Mouse (Mus musculus): ENCODE results near the gene Cdca7l. TPM values are rescaled to one million over a fixed set of nuclear protein-coding genes. Genes with fewer than 3 reads are reported as not detected.
A peak's percentile ranks its signal among the peaks of the same experiment; 100 is the strongest.

Gene Cdca7l
- polyA plus RNA-seq, 1 experiment from 2014 or later: 42.4 TPM

GRCm38 (mm10) chr12:117844075-117844408 lies 40.0 kb downstream of the Cdca7l start:
- peak overlapping the region; percentile 89 for H3K4me2 ChIP-seq (replicated peaks)
- WGBS: 0% methylated on average over 15 of the region's 15 CpGs
- peak overlapping the region; percentile 82 for H3K9ac ChIP-seq
- no peaks in the 10 kb centered on the region for H3K36me3 ChIP-seq
- peaks cover 3% of the 10 kb centered on the region; the same call in 1 of the 2 replicates for H3K4me1 ChIP-seq (replicated peaks)
- H3K27me3 ChIP-seq (replicated peaks): no peaks in the 10 kb centered on the region
- H3K4me3 ChIP-seq (replicated peaks): peak overlapping the region; percentile 89
- H3K9me3 ChIP-seq: no peaks in the 10 kb centered on the region
- H3K27ac ChIP-seq: peak overlapping the region; percentile 70
- no peak for ATAC-seq

- Histone ChIP-seq H3K4me1 (replicated peaks) (peaks cover 3% of the 10 kb centered on the region; the same call in 1 of the 2 replicates), H3K4me3 (replicated peaks) (peak overlapping the region; percentile 89; the same call in 1 of the 2 replicates), H3K9me3 (no peaks in the 10 kb centered on the region), H3K27me3 (replicated peaks) (no peaks in the 10 kb centered on the region), H3K4me2 (replicated peaks) (peak overlapping the region; percentile 89), H3K36me3 (no peaks in the 10 kb centered on the region), H3K27ac (no peak overlapping the region), H3K9ac (peak overlapping the region; percentile 26; the same call in 1 of the 2 replicates)
- WGBS: 27% methylated on average over 2 of the region's 2 CpGs
- no peak for ATAC-seq
Measured at GRCm38 (mm10) chr12:117844917-117845316, 40.8 kb downstream of the Cdca7l start.

DNA sequence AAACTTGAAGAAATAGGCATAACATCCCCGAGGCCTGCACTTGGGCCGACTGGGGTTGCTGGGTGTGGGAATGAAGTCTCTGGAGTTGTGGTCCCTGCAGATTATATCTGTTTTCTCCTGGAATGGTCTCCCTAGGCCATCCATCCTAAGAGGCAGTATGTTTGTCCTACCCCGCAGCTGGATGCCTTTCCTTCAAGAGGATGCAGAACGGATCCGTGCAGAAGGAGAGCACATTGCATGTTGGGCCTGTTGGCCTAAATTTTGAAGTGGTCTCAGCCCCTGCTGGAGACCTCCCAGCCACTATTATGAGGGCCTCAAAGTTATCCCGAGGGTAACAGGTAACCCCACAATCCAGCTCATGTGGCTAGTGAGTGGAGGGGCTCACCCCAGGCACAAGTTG lies 44.5 kb downstream of the Cdca7l start:
- H3K27me3 ChIP-seq (replicated peaks): no peaks in the 10 kb centered on the region
- WGBS: 88% methylated on average over 6 of the region's 6 CpGs
- H3K4me1 ChIP-seq (replicated peaks): peaks cover 3% of the 10 kb centered on the region; the same call in 1 of the 2 replicates
- H3K4me3 ChIP-seq (replicated peaks): no peak overlapping the region
- H3K27ac ChIP-seq: no peak overlapping the region
- no peak for ATAC-seq
- H3K9ac ChIP-seq: no peak overlapping the region
- H3K9me3 ChIP-seq: no peaks in the 10 kb centered on the region
- H3K4me2 ChIP-seq (replicated peaks): no peak overlapping the region
- H3K36me3 ChIP-seq: no peaks in the 10 kb centered on the region

GRCm38 (mm10) chr12:117850472-117850871 lies 46.4 kb downstream of the Cdca7l start:
- H3K9ac ChIP-seq: no peak overlapping the region
- H3K4me2 ChIP-seq (replicated peaks): no peak overlapping the region
- no peak overlapping the region for H3K4me3 ChIP-seq (replicated peaks)
- no peak for ATAC-seq
- H3K36me3 ChIP-seq: no peaks in the 10 kb centered on the region
- H3K9me3 ChIP-seq: no peaks in the 10 kb centered on the region
- H3K27me3 ChIP-seq (replicated peaks): no peaks in the 10 kb centered on the region
- no peaks in the 10 kb centered on the region for H3K4me1 ChIP-seq (replicated peaks)
- no peak overlapping the region for H3K27ac ChIP-seq
- WGBS: 56% methylated on average over 10 of the region's 10 CpGs

GRCm38 (mm10) chr12:117853316-117853715 lies 49.2 kb downstream of the Cdca7l start:
- Histone ChIP-seq H3K4me1 (replicated peaks) (no peaks in the 10 kb centered on the region), H3K27me3 (replicated peaks) (no peaks in the 10 kb centered on the region), H3K4me2 (replicated peaks) (no peak overlapping the region), H3K27ac (no peak overlapping the region), H3K4me3 (replicated peaks) (no peak overlapping the region), H3K9ac (no peak overlapping the region), H3K9me3 (no peaks in the 10 kb centered on the region), H3K36me3 (no peaks in the 10 kb centered on the region)
- ATAC-seq: peak; percentile 74
- 23% methylated on average over 6 of the region's 6 CpGs for WGBS

DNA sequence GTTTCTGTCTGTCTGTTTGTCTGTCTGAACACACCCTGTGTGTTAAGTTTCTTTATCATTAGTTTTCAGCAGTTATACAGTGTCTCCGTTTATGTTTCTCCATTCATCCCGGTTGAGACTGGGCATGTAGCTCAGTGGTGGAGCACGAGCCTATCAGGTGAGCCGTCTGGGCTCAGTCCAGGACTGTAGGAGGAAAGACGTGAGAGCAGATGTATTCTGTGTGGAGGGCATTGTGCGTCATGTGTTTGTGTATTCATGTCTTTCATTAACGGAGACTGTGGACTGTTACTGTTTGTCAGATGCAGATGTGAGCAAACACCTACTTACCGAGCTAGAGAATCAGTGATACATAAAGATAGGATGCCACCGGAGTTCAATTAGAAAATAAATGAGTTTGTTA lies 52.9 kb downstream of the Cdca7l start:
- Histone ChIP-seq H3K9me3 (no peaks in the 10 kb centered on the region), H3K27me3 (replicated peaks) (no peaks in the 10 kb centered on the region), H3K27ac (no peak overlapping the region), H3K36me3 (no peaks in the 10 kb centered on the region), H3K4me3 (replicated peaks) (no peak overlapping the region), H3K4me1 (replicated peaks) (no peaks in the 10 kb centered on the region), H3K9ac (no peak overlapping the region), H3K4me2 (replicated peaks) (no peak overlapping the region)
- ATAC-seq: no peak
- WGBS: 73% methylated on average over 9 of the region's 9 CpGs

- no peaks in the 10 kb centered on the region for H3K27me3 ChIP-seq (replicated peaks)
- ATAC-seq: no peak
- H3K9me3 ChIP-seq: no peaks in the 10 kb centered on the region
- no peak overlapping the region for H3K27ac ChIP-seq
- H3K4me2 ChIP-seq (replicated peaks): no peak overlapping the region
- H3K36me3 ChIP-seq: no peaks in the 10 kb centered on the region
- H3K9ac ChIP-seq: no peak overlapping the region
- H3K4me1 ChIP-seq (replicated peaks): no peaks in the 10 kb centered on the region
- 79% methylated on average over 6 of the region's 6 CpGs for WGBS
- no peak overlapping the region for H3K4me3 ChIP-seq (replicated peaks)
Measured at GRCm38 (mm10) chr12:117857884-117858283, 53.8 kb downstream of the Cdca7l start.

GRCm38 (mm10) chr12:117860840-117861239 lies 56.8 kb downstream of the Cdca7l start:
- no peaks in the 10 kb centered on the region for H3K9me3 ChIP-seq
- no peaks in the 10 kb centered on the region for H3K4me1 ChIP-seq (replicated peaks)
- no peak overlapping the region for H3K9ac ChIP-seq
- no peak overlapping the region for H3K27ac ChIP-seq
- H3K36me3 ChIP-seq: no peaks in the 10 kb centered on the region
- H3K4me2 ChIP-seq (replicated peaks): no peak overlapping the region
- no peak overlapping the region for H3K4me3 ChIP-seq (replicated peaks)
- ATAC-seq: no peak
- WGBS: 67% methylated on average over 7 of the region's 7 CpGs
- no peaks in the 10 kb centered on the region for H3K27me3 ChIP-seq (replicated peaks)

- ATAC-seq: no peak
- no peak overlapping the region for H3K4me3 ChIP-seq (replicated peaks)
- H3K27ac ChIP-seq: no peak overlapping the region
- H3K4me1 ChIP-seq (replicated peaks): no peaks in the 10 kb centered on the region
- no peaks in the 10 kb centered on the region for H3K9me3 ChIP-seq
- WGBS: 84% methylated on average over 3 of the region's 3 CpGs
- H3K4me2 ChIP-seq (replicated peaks): no peak overlapping the region
- no peak overlapping the region for H3K9ac ChIP-seq
- H3K36me3 ChIP-seq: no peaks in the 10 kb centered on the region
- H3K27me3 ChIP-seq (replicated peaks): no peaks in the 10 kb centered on the region
Measured at GRCm38 (mm10) chr12:117861249-117861648, 57.2 kb downstream of the Cdca7l start.

DNA sequence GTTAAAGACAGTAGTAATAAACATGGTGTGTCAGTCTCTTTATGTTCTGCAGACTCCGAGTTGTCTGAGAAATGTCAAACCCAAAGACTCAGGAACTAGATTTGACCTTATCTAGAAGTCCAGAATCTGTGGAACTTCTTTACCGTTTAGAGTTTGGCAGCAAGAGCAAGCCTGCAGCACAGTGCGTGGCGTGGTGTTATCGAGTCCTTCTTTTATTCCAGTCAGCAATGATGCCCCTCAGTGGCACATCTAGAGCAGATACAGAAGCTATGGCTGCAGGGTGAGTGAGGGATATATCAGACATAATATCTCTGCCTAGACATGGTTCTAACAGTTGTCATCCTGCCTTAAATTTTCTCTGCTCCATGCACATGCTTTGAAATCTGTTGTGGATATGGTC lies 58.6 kb downstream of the Cdca7l start:
- H3K9me3 ChIP-seq: no peaks in the 10 kb centered on the region
- WGBS: 69% methylated on average over 5 of the region's 5 CpGs
- H3K36me3 ChIP-seq: no peaks in the 10 kb centered on the region
- no peak overlapping the region for H3K4me3 ChIP-seq (replicated peaks)
- no peak overlapping the region for H3K27ac ChIP-seq
- no peak for ATAC-seq
- no peaks in the 10 kb centered on the region for H3K27me3 ChIP-seq (replicated peaks)
- no peak overlapping the region for H3K9ac ChIP-seq
- H3K4me2 ChIP-seq (replicated peaks): no peak overlapping the region
- H3K4me1 ChIP-seq (replicated peaks): no peaks in the 10 kb centered on the region

- no peaks in the 10 kb centered on the region for H3K4me1 ChIP-seq (replicated peaks)
- no peak for ATAC-seq
- no peak overlapping the region for H3K9ac ChIP-seq
- no peaks in the 10 kb centered on the region for H3K27me3 ChIP-seq (replicated peaks)
- peaks cover 6% of the 10 kb centered on the region; the same call in 1 of the 2 replicates for H3K36me3 ChIP-seq
- 88% methylated on average over 4 of the region's 4 CpGs for WGBS
- no peaks in the 10 kb centered on the region for H3K9me3 ChIP-seq
- H3K27ac ChIP-seq: no peak overlapping the region
- H3K4me3 ChIP-seq (replicated peaks): no peak overlapping the region
- no peak overlapping the region for H3K4me2 ChIP-seq (replicated peaks)
Measured at GRCm38 (mm10) chr12:117867708-117868564, 63.8 kb downstream of the Cdca7l start.

- H3K36me3 ChIP-seq: peaks cover 16% of the 10 kb centered on the region
Measured at GRCm38 (mm10) chr12:117872265-117872664, 68.2 kb downstream of the Cdca7l start.

DNA sequence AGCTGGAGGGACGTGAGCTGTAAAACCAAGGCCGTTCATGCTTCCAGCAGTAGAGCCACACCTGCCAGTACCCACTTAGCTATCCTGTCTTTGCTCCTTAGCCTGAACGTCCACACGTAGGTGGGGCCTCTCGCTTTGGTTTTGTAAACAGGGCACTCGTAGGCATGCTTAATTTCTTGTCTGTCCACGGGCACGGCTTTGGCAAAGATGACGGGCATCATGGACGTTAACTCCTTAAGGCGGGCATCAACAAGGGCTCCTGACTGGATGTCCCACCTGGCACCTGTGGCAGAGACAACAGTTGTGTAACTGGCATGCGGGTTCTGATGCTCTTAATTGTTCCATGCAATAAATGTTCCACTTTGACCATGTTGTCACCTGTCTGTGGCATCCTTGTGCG lies 74.3 kb downstream of the Cdca7l start:
- no peak overlapping the region for H3K4me3 ChIP-seq (replicated peaks)
- no peak overlapping the region for H3K9ac ChIP-seq
- no peak overlapping the region for H3K4me2 ChIP-seq (replicated peaks)
- no peaks in the 10 kb centered on the region for H3K4me1 ChIP-seq (replicated peaks)
- no peaks in the 10 kb centered on the region for H3K27me3 ChIP-seq (replicated peaks)
- H3K36me3 ChIP-seq: peaks cover 7% of the 10 kb centered on the region
- H3K9me3 ChIP-seq: no peaks in the 10 kb centered on the region
- ATAC-seq: no peak
- WGBS: 85% methylated on average over 13 of the region's 13 CpGs
- H3K27ac ChIP-seq: no peak overlapping the region

More at GRCm38 (mm10) chr12:117872265-117872664, 68.2 kb downstream of the Cdca7l start:
- H3K9ac ChIP-seq: no peak overlapping the region
- no peak overlapping the region for H3K4me2 ChIP-seq (replicated peaks)
- no peaks in the 10 kb centered on the region for H3K4me1 ChIP-seq (replicated peaks)
- H3K27ac ChIP-seq: no peak overlapping the region
- ATAC-seq: no peak
- H3K27me3 ChIP-seq (replicated peaks): no peaks in the 10 kb centered on the region
- WGBS: 79% methylated on average over 5 of the region's 5 CpGs
- H3K4me3 ChIP-seq (replicated peaks): no peak overlapping the region
- H3K9me3 ChIP-seq: no peaks in the 10 kb centered on the region

Measured in intestine, embryonic 15.5 days (tissue).